Mouse (Mus musculus): ENCODE measurements at regions not wholly inside any gene's neighbourhood (a gene's known extent, or its start where the extent isn't known, plus 50 kb on each side); places are given as distances from the start of the nearest gene placed in this dataset.

- TF ChIP-seq POLR2A (IDR thresholded peaks at IDR 0.05; ENCODE audit: borderline replicate concordance, extremely low read depth, insufficient read depth, insufficient read length, poor library complexity, severe bottlenecking) (no peak), CTCF (IDR thresholded peaks at IDR 0.05; ENCODE audit: borderline replicate concordance, extremely low read depth, insufficient read depth, insufficient read length) (no peak)
These were observed 482.0 kb upstream of the 4931408C20Rik start for GRCm38 (mm10) chr1:27169278-27169677.

Measured in brain, embryonic 14.5 days (tissue).